ENCODE assay signal across 8 mouse cellular contexts in the genomic region with DNA sequence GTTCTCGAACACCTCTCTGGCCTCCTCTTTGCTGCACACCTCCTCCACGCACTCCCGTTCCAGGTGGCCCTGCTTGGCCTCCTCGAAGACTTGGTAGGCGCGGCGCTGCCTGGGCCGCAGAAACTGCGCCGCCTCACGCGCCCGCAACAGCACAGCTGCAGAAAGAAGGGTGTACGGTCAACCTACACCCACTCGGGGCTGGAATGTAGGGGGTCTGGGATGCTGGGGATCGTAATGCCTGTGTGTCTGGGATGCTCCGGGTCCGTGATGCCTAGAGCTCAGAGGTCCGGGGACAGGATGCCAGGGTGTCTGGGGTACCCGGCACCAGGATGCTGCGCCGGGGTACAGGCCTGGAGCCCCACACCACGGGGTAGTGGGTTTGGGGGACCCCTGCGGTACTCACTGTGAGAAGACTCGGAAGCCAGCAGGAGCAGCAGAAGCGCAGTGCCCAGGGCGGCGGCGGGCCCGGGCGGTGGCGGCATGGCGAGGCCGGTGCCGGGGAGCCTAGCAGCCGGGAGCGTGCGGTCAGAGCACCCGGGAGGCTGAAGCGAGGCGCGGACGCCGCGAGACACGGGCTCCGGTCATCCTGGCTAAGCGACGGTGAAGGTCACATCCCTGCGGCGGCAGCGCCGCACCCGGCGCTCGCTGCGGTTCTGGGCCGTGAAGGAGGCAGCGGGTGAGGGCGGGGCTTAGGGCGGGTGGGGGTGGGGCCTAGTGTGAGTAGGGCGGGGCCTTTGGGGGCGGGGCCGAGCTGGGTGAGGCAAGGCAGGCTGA. TPM values are rescaled to one million over a fixed set of nuclear protein-coding genes. Genes with fewer than 3 reads are reported as not detected.
DNase-seq lines count a peak whose midpoint lies in the region; ATAC-seq and TF ChIP-seq lines count a peak whose summit lies in the region.

Gas6 (minus strand) TSS at position 633 of the 774 bp plus-strand sequence.

- H3K4me3 ChIP-seq in embryonic facial prominence, embryonic 12.5 days: peak within 1 kb of the TSS; percentile 58
- peak within 1 kb of the TSS; percentile 87 for H3K4me3 ChIP-seq in heart, adult 2 months
- H3K4me3 ChIP-seq in limb, embryonic 13.5 days: peak within 1 kb of the TSS; percentile 50
- H3K4me3 ChIP-seq in midbrain, embryonic 14.5 days (replicated peaks; ENCODE audit: low read depth, low read length): peak within 1 kb of the TSS; percentile 52
- peak within 1 kb of the TSS; percentile 68 for H3K4me3 ChIP-seq in stomach, embryonic 14.5 days (ENCODE audit: low read depth, low read length)

- peak within 1 kb of the TSS; percentile 50; the same call in 1 of the 2 replicates for H3K9ac ChIP-seq in embryonic facial prominence, embryonic 12.5 days
- peak within 1 kb of the TSS; percentile 94 for H3K9ac ChIP-seq in heart, adult 2 months (ENCODE audit: low read depth, low read length)
- peak within 1 kb of the TSS; percentile 62 for H3K9ac ChIP-seq in limb, embryonic 13.5 days
- H3K9ac ChIP-seq in midbrain, embryonic 14.5 days (replicated peaks; ENCODE audit: low read length): peak within 1 kb of the TSS; percentile 68
- peak within 1 kb of the TSS; percentile 60 for H3K9ac ChIP-seq in stomach, embryonic 14.5 days (replicated peaks; ENCODE audit: low read depth, low read length)

- H3K9me3 ChIP-seq in embryonic facial prominence, embryonic 12.5 days: no peaks in the 10 kb centered on the region
- no peaks in the 10 kb centered on the region for H3K9me3 ChIP-seq in limb, embryonic 13.5 days
- no peaks in the 10 kb centered on the region for H3K9me3 ChIP-seq in midbrain, embryonic 14.5 days (ENCODE audit: control insufficient read depth, low read length)
- H3K9me3 ChIP-seq in stomach, embryonic 14.5 days (ENCODE audit: control insufficient read depth, low read depth, low read length): no peaks in the 10 kb centered on the region

- peak; percentile 88 for TF ChIP-seq POLR2A in heart, adult 2 months (IDR thresholded peaks at IDR 0.05; ENCODE audit: insufficient read depth, low read depth, low read length)

- no peak within 1 kb of the TSS for H3K27ac ChIP-seq in embryonic facial prominence, embryonic 12.5 days
- H3K27ac ChIP-seq in heart, adult 2 months: peak within 1 kb of the TSS; percentile 94
- H3K27ac ChIP-seq in limb, embryonic 13.5 days: no peak within 1 kb of the TSS
- H3K27ac ChIP-seq in midbrain, embryonic 14.5 days (replicated peaks; ENCODE audit: low read depth, low read length): no peak within 1 kb of the TSS; the same call in 1 of the 2 replicates
- no peak within 1 kb of the TSS; the same call in 1 of the 2 replicates for H3K27ac ChIP-seq in stomach, embryonic 14.5 days (ENCODE audit: low read length)

- H3K36me3 ChIP-seq in embryonic facial prominence, embryonic 12.5 days: no peaks in the 10 kb centered on the region
- H3K36me3 ChIP-seq in heart, adult 2 months (ENCODE audit: control insufficient read depth, insufficient read depth, low read length): peaks cover 18% of the 10 kb centered on the region
- no peaks in the 10 kb centered on the region for H3K36me3 ChIP-seq in limb, embryonic 13.5 days
- H3K36me3 ChIP-seq in midbrain, embryonic 14.5 days (ENCODE audit: control insufficient read depth, insufficient read depth, low read length): no peaks in the 10 kb centered on the region
- H3K36me3 ChIP-seq in stomach, embryonic 14.5 days (ENCODE audit: control insufficient read depth, insufficient read depth, low read length): peaks cover 3% of the 10 kb centered on the region; the same call in 1 of the 2 replicates

- ATAC-seq in embryonic facial prominence, embryonic 12.5 days (ENCODE audit: insufficient number of reproducible peaks, insufficient read depth, low FRiP score, low TSS enrichment): peak; percentile 62
- peak; percentile 46; the same call in 1 of the 2 replicates for ATAC-seq in limb, embryonic 13.5 days (ENCODE audit: low FRiP score, low read depth)
- ATAC-seq in midbrain, embryonic 14.5 days (ENCODE audit: low FRiP score, low TSS enrichment): peak; percentile 76
- peak; percentile 47; the same call in 1 of the 2 replicates for ATAC-seq in stomach, embryonic 14.5 days (ENCODE audit: insufficient number of reproducible peaks, insufficient read depth, low FRiP score, low read depth)

- peaks cover 42% of the 10 kb centered on the region for H3K27me3 ChIP-seq in embryonic facial prominence, embryonic 12.5 days
- no peaks in the 10 kb centered on the region for H3K27me3 ChIP-seq in heart, adult 2 months (ENCODE audit: control insufficient read depth, insufficient read depth, low read length)
- peaks cover 60% of the 10 kb centered on the region for H3K27me3 ChIP-seq in limb, embryonic 13.5 days
- peaks cover 12% of the 10 kb centered on the region for H3K27me3 ChIP-seq in midbrain, embryonic 14.5 days (ENCODE audit: control insufficient read depth, insufficient read depth, low read length)
- H3K27me3 ChIP-seq in stomach, embryonic 14.5 days (ENCODE audit: control insufficient read depth, insufficient read depth, low read length): peaks cover 6% of the 10 kb centered on the region; the same call in 1 of the 2 replicates

- intact Hi-C loops in heart, adult 2 months (cut with DNase I): loop anchor here (1.0 to 5.0 kb wide), 2 partner anchors 35 to 67 kb away; no protein-coding TSS in a partner anchor

- peaks cover 29% of the 10 kb centered on the region for H3K4me1 ChIP-seq in embryonic facial prominence, embryonic 12.5 days
- H3K4me1 ChIP-seq in heart, adult 2 months (ENCODE audit: control insufficient read depth, insufficient read depth, low read length): peaks cover 25% of the 10 kb centered on the region
- H3K4me1 ChIP-seq in limb, embryonic 13.5 days: peaks cover 27% of the 10 kb centered on the region
- H3K4me1 ChIP-seq in midbrain, embryonic 14.5 days (ENCODE audit: control insufficient read depth, insufficient read depth, low read length): peaks cover 14% of the 10 kb centered on the region; the same call in 1 of the 2 replicates
- peaks cover 18% of the 10 kb centered on the region; the same call in 1 of the 2 replicates for H3K4me1 ChIP-seq in stomach, embryonic 14.5 days (ENCODE audit: control insufficient read depth, insufficient read depth, low read length)

- peak within 1 kb of the TSS; percentile 90 for H3K4me2 ChIP-seq in embryonic facial prominence, embryonic 12.5 days (replicated peaks)
- H3K4me2 ChIP-seq in limb, embryonic 13.5 days (replicated peaks): peak within 1 kb of the TSS; percentile 77
- peak within 1 kb of the TSS; percentile 78 for H3K4me2 ChIP-seq in midbrain, embryonic 14.5 days (ENCODE audit: low read length)
- peak within 1 kb of the TSS; percentile 84 for H3K4me2 ChIP-seq in stomach, embryonic 14.5 days (replicated peaks; ENCODE audit: low read depth, low read length)

- peak; percentile 46 for DNase-seq in 3T3-L1 (ENCODE audit: low read depth, low spot score)
- DNase-seq in adrenal gland, postnatal 4 days (ENCODE audit: low spot score in 2 of 2): no peak
- peak; percentile 81 to 82 for DNase-seq in heart, adult 2 months
- peak; percentile 79 for DNase-seq in kidney, adult 18-20 months
- DNase-seq in midbrain, embryonic 14.5 days: peak; percentile 82

- TF ChIP-seq CTCF in heart, adult 2 months (IDR thresholded peaks at IDR 0.05): no peak

- 1% methylated on average over 62 of the region's 64 CpGs for WGBS in embryonic facial prominence, embryonic 12.5 days
- WGBS in heart, adult 2 months: 1% methylated on average over 56 of the region's 64 CpGs
- 2% methylated on average over 47 of the region's 64 CpGs for WGBS in limb, embryonic 13.5 days
- 1% methylated on average over 64 of the region's 64 CpGs for WGBS in midbrain, embryonic 14.5 days
- WGBS in stomach, embryonic 14.5 days: 3% methylated on average over 61 of the region's 64 CpGs

- TF ChIP-seq EP300 in heart, adult 2 months (IDR thresholded peaks at IDR 0.05; ENCODE audit: insufficient read depth, low read depth, low read length): no peak

- no peaks in the 10 kb centered on the region for H3K79me2 ChIP-seq in heart, adult 2 months (replicated peaks; ENCODE audit: control insufficient read depth, insufficient read depth, low read length)

RNA-seq across cellular contexts. Expression of gene Gas6, which starts in this region (rescaled TPM):
- total RNA-seq in adrenal gland, postnatal 4 days (2021): 100 to 1,000 TPM; 158 to 160 TPM
- 12.1 and 12.5 TPM in 2 replicates for polyA plus RNA-seq in embryonic facial prominence, embryonic 12.5 days (2016; fragmentation: Nextera tagmentation; extraction: Ambion mirVana)
- 100 to 1,000 TPM; 114 to 129 TPM for total RNA-seq in heart, adult 2 months (2021)
- 133 and 153 TPM in 2 replicates for polyA plus RNA-seq in heart, adult 2 months (2012; rRNA removed)
- 19.3 and 19.9 TPM in 2 replicates for polyA plus RNA-seq in limb, embryonic 13.5 days (2015; fragmentation: Nextera tagmentation; extraction: Ambion mirVana)
- polyA plus RNA-seq in midbrain, embryonic 14.5 days (2014; fragmentation: Nextera tagmentation; extraction: Ambion mirVana): 17.7 and 19.2 TPM in 2 replicates
- 67.7 and 68.7 TPM in 2 replicates for polyA plus RNA-seq in stomach, embryonic 14.5 days (2014; fragmentation: Nextera tagmentation; extraction: Ambion mirVana)

Comparison
In these comparisons a context has a peak if more than half of its experiments do, and no peak if none do; other contexts are left out.
1. DNase-seq: peak in 3T3-L1 (single experiment), heart, adult 2 months (2 of 2), kidney, adult 18-20 months (single experiment) and midbrain, embryonic 14.5 days (single experiment); none in adrenal gland, postnatal 4 days (0 of 2).
2. Peak in every context shown above with its lines, with median percentiles within 50 percentile points of each other: ATAC-seq, H3K4me2 ChIP-seq, H3K4me3 ChIP-seq and H3K9ac ChIP-seq.